Mouse (Mus musculus): ENCODE measurements around the gene Rnd1.
A peak's percentile ranks its signal among the peaks of the same experiment; 100 is the strongest.

Rnd1 gene

DNA sequence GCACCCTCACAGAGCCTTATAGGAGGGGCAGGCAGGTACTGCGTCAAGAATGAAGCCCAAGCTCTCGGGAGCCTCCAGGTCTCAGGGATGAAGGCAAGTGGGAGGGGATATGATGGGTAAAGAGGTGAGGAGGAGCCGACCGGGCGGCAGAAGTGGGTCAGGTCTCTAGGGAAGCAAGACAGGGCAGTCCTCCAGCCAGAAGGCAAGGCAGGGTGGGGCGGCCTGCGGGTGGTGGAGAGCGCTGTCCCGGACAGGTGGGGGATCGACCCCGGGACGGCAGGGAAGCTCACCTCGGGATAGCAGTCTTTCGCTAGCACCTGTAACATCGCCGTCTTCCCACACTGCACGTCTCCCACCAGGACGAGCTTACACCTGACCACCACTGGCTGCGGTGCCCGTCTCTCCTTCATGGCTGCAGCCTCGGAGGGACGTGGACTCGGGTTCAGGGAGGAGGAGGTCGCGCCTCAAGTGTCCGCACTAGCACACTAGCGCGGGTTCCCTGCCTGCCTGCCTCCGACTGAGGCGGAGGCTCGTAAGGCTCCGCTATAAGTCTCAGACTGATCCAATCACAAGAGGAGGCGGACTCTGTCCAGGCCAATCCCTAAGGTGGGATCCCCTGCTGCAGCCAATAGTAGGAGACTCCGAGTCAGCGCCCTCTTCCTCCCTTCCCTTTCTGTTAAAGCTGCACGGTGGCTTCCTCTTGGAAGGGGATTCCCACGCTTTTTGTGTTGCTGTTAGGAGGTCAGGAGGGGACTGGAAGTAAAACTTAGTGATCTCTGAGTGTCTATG, at the start of gene Rnd1:
Rnd1 (minus strand) TSS at position 522 of the 789 bp plus-strand sequence.
- peak; percentile 81 for DNase-seq (ENCODE audit: extremely low spot score)

- no peak for DNase-seq (ENCODE audit: extremely low spot score)
Measured at GRCm38 (mm10) chr15:98726746-98727145, 49.5 kb upstream of the Rnd1 start.

DNA sequence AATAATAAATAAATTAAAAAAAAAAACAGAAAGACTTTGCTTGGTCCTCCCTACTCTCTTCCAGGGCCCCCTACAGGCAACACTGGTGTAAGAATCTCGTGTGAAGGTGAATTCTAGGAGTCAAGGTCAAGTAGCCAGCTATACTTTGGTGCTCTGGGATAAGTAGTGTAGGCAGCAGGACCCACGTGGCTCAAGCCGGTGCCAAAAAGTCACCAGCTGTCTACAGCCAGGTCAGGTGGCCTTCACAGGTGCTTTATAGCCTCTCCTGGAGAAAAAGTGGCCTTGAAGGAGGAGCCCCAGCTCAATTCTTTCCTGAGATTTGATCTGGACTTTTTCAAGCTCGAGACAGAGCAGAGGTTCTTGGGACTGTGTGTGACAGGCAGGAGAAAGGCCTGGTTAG, 48.8 kb upstream of the Rnd1 start:
- no peak for DNase-seq (ENCODE audit: extremely low spot score)

DNA sequence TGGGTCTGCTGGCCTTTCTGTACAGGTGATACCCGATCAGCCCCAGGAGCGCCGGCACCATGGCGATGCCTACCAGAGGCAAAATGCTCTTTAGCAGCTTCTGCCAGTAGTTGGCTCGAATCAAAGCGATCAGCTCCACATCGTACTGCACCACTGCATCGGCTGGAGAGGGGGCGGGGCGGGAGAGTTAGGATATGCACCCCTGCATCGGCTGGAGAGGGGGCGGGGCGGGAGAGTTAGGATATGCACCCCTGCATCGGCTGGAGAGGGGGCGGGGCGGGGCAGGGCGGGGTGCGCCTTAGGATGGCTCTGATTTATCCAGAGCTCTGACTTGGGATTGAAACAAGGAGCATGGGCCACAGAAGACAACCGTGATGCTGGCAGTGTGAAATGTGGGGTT, 47.2 kb upstream of the Rnd1 start:
- DNase-seq (ENCODE audit: extremely low spot score): no peak

- no peak for DNase-seq (ENCODE audit: extremely low spot score)
Measured at GRCm38 (mm10) chr15:98722854-98723253, 45.6 kb upstream of the Rnd1 start.

DNA sequence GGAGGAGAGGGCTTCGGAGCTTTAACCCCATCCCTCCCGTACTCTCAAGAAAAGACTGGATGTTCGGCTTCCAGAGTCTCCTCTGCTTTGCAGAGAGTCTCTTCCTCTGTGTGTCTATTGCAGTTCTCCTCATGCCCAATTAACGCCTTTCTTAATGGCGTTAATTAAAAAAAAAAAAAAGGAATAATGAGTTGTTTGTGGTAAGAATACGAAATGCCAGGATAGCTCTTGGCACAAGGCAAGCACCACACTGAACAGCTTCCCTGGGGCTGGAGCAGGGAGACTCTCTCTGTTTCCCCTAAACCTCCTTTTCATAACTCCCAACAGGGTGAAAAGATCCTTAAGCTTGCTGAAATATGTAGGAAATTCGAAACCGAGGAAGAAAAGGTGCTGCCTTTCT, 44.9 kb upstream of the Rnd1 start:
- DNase-seq (ENCODE audit: extremely low spot score): no peak

DNA sequence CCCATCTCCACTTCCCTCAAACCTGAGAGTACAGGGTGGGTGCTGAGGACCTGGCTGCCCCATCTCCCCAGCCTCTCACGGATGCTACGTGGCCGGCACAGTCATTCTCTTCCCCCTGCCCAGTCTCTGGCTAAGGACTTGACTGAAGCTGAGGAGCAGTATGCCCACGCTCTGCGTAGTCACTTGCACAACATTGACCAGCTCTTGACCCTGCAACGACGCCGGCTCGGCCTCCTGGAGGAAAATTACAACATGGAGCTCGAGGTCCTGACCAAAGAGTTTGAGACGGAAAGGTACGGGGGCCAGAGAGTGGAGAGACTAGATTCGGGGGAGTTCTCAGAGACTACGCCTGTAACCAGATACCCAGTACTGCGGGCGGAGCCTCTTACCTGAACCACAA, 40.0 kb upstream of the Rnd1 start:
- DNase-seq (ENCODE audit: extremely low spot score): no peak

DNA sequence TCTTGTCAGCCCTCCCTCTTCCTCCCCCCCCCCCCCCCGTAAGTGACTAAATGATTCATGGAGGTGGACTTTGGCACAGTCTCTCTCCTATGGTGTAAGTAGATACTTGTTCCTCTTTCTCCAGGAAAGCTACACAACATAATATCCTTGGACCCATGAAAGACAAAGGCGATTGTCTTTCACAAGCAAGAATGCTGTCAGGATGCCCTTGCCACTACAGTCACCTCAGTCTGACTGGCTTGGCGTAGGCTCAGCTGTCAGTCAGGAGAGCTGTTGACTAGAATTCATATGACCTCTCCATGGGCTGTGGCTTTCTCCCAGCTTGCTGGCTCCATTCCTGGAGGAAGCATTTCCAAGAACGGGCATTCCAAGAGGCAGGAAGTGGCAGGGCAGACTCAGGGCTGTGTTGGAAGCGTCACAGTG, 37.0 kb upstream of the Rnd1 start:
- no peak for DNase-seq (ENCODE audit: extremely low spot score)

GRCm38 (mm10) chr15:98710442-98710841, 33.2 kb upstream of the Rnd1 start:
- peak; percentile 59 for DNase-seq (ENCODE audit: extremely low spot score)

DNA sequence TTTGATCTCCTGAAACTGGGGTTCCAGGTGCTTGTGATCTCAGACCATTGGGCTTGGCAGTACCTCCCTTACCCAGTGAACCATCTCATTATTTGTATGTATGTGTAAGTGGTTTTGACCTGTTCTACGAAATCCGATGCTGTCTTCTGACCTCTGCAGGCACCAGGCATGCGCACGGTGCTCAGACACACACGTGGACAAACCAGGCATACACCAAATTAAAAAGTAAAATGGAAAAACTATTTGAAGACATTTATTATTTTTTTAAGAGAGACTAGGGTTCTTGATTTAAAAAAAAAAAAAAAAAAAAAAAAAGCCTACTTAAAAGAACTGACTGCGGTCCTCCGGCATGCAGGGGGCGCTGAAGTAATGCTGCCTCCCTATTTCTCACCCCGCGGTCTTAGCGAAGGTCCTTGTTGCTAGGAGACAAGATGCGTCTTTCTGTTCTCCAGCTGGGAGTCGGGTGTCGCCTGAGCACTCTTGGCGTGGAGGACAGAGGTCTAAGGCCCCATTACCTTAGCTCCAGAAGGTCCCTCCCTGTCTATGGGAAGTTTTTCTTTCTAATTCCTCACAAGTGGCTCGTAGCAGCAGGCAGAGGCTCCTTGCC, 30.6 kb upstream of the Rnd1 start, which contains the start of gene Ccdc65:
Ccdc65 (plus strand) TSS at position 442 of the 607 bp plus-strand sequence.
- peak; percentile 74 for DNase-seq (ENCODE audit: extremely low spot score)

GRCm38 (mm10) chr15:98704312-98704711, 27.1 kb upstream of the Rnd1 start:
- no peak for DNase-seq (ENCODE audit: extremely low spot score)

DNA sequence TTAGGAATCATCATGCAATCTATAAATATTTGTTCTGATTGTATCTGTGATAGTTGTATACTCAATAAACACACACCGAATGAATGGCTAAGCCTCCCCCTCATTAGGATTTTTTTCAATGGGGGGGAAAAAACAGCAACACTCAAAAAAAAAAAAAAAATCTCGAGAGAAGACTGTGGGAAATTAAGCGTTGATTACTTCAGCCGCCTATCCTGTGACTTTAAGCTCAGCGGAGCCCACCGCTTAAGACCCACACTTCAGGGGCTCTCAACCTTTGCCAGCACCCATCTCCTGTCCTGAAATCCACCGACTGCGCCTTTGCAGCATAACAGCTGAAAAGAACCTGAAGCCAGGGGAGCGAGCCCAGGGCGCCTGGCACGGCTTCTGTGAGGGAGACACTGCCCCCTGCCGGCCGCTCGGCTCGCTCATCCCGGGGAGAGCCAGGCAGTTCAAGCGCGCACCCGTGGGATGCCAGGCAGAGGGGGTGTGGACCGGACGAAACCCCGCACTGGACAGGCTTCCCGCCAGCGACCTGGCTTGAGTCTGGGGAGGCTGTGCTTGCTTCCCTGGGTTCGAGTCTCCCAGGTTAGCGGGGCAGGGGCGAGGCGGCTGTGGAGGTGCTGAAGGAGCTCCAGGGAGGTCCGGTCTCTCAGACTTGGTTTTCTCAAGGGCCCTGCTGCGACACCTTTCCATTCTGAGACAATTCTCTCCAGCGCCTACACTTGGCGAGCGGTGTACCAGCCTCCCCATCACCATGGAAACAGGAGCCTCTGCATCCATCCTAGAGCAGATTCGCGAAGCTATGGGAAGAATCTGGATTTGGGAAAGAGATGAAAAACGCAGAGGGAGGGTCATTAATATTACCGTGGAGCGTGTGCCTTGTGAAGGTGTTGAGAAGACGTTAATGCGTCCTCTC, 22.2 kb upstream of the Rnd1 start:
- DNase-seq (ENCODE audit: extremely low spot score): peak; percentile 89

- DNase-seq (ENCODE audit: extremely low spot score): no peak
Measured at GRCm38 (mm10) chr15:98696216-98696615, 19.0 kb upstream of the Rnd1 start.

DNA sequence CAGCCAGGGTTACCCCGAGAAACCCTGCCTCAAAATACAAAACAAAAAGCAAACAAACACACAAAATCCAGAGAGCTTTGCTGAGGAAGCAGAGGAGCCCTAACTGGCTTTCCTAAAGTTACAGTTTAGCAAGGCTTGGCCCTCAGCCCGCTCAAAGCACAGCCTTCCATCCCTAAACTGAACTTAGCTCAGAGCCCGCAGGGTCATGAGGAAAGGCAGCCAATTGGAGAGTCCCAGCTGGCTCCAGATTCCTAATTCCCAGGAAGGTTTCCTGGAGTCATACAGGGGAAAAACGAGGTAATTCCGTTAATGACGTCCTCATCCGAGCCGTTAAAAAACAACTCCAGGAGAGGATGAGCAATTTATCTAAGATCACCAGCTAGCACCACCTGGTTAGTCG, 18.5 kb upstream of the Rnd1 start:
- no peak for DNase-seq (ENCODE audit: extremely low spot score)

GRCm38 (mm10) chr15:98692171-98692715, 15.0 kb upstream of the Rnd1 start:
- peak; percentile 21 for DNase-seq (ENCODE audit: extremely low spot score)

DNA sequence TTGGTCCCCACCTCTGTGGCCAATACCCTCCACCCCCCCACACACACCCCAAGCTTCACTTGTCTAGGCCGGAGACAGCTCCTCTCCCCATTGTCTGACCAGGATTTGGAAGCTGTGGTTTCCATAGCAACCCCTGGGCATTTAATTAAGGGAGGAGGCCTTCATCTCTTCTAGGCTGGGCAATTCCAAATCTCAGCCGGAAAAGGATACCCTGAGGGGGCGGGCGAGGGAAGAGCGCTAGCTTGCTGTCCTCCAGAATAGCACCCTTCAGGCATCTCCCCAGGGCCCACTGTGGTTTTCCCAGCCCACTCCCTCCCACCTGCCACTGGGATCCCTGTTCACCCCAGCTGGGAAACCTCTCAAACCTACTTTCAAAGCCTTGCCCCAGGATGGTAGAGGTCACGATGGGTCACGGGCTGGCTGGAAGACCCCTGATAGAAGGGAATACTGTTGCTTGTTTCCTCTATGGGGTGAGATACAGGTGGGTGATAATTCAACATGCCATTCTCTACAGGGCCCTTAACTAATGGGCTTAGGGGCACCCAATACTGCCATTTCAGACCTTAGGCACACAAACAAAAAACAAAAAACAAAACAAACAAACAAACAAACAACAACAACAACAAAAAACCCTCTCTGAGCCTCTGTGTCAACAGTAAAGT, 14.4 kb upstream of the Rnd1 start:
- peak; percentile 79 for DNase-seq (ENCODE audit: extremely low spot score)

GRCm38 (mm10) chr15:98689682-98690081, 12.4 kb upstream of the Rnd1 start:
- DNase-seq (ENCODE audit: extremely low spot score): no peak

GRCm38 (mm10) chr15:98685926-98686325, 8.7 kb upstream of the Rnd1 start:
- DNase-seq (ENCODE audit: extremely low spot score): no peak

- DNase-seq (ENCODE audit: extremely low spot score): no peak
Measured at GRCm38 (mm10) chr15:98683746-98684145, 6.5 kb upstream of the Rnd1 start.

- no peak for DNase-seq (ENCODE audit: extremely low spot score)
Measured at GRCm38 (mm10) chr15:98683177-98683576, 5.9 kb upstream of the Rnd1 start.

- DNase-seq (ENCODE audit: extremely low spot score): no peak
Measured at GRCm38 (mm10) chr15:98681633-98682032, 4.4 kb upstream of the Rnd1 start.
